Mouse (Mus musculus) gastrocnemius, postnatal 25 days (tissue): Measurements from ENCODE around the gene Mavs. TPM values are rescaled to one million over a fixed set of nuclear protein-coding genes. Genes with fewer than 3 reads are reported as not detected.

Experiments used
- DNase-seq: peaks from one replicate; pipeline ENCODE4 v3.0.0; 2022
- microRNA-seq, 2 experiments: library from miRNA; unstranded; fragments of <30 nt; microRNA quantifications; one replicate each; pipeline ENCODE4 v1.2.0; 2021; ENCODE audit warnings: borderline replicate concordance in 2 of 2
- total RNA-seq, 2 experiments: library from RNA; stranded (reverse); gene quantifications; 1 replicate in 1 of 2; 2 replicates in 1 of 2; pipeline ENCODE4 v1.2.3; 2021

Gene Mavs
- total RNA-seq, 2 experiments from 2014 or later = 40.5 to 47.4 TPM

DNA sequence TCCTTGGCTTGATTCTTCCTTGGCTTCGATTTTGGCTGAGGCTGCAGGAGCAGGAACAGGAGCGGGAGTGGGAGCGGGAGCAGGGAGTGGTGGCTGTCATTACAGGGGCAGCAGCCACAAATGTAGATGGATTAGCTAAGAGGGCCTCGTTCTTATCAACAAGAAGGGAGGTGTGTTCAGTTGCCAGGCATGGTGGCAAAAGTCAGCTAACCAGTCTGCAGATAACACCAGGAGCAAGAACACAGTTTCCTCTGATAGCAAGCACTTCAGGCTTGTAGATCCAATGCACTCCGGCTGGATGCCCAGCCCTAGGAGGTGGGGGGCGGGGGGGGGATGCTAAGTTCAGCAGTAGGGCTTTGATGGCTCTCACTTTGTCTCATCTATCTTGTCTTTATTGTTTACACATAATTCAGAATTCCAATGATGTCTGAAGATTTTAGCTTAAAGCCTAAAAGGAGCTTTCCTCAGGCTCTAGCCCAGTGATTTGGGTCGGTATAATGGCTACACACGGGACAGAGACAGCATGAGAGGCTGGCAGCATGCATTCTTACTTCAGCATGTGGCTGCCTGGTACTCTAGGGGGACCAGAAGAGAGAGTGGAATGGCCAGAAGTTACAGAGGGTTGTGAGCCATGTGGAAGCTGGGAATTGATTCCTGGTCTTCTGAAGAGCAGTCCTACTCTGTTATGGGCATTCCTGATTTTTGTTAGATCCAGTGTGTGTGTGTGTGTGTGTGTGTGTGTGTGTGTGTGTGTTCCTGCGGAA is 26.9 kb downstream of the Mavs start:
- DNase-seq = no peak

DNA sequence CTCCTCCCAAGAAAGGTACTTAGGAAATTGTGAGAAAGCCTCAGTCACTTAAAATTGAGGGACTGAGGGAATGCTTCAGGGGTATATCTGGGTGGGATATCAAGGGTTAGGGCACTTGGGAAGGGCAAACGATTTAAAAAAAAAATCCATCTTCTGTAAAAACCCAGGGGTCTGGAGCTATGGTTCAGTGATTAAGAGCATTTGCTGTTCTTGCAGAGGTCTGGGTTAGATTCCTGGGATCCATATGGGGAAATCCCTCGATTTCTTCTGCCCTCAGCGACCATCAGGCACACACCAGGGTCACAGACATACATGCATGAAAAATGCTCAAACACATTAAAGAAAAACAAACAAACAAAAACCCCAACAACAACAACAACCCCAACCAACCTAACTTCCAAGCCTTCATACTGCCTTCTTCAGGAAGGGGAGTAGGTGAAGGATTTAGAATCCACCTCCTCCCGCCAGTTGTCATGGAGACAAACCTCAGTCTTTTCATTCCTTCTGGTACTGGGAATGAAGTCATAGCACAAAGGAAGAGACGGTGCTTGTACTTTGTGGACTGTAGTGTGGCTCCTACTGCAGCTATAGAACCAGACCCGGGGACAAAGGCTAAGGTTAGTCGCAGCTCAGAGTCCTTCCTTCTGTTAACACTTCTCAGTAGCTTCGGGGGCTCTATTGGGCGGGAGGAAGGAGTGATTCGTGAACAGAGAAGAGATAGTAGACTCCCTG is 27.8 kb downstream of the Mavs start:
- no peak for DNase-seq

DNA sequence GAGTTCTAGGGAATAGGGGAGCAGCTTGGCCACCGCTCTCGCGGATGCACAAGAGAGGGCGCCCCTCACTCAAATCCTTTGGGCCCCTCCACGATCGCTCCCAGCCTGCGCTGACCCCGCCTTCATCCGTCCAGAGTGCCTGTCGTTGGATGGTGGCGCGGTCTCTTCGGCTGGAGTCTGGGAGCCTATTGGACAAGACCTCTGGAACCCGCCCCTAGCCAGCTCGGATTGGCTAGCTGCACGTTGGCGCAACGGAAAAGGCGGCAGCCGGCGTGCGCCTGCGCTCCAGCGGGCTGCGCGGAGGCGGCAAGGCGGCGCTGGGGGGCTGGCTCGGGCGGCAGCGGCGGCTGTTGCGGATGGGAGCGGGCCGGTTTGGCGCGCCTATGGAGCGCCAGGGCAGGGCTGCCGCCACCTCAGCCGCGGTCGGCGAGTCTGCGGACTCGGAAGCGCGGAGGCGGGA is 28.4 kb downstream of the Mavs start, which contains the start of gene Pank2:
TSS of gene Pank2 (plus strand) at position 283 of the 460 bp plus-strand sequence.
- DNase-seq = peak; percentile 98

DNA sequence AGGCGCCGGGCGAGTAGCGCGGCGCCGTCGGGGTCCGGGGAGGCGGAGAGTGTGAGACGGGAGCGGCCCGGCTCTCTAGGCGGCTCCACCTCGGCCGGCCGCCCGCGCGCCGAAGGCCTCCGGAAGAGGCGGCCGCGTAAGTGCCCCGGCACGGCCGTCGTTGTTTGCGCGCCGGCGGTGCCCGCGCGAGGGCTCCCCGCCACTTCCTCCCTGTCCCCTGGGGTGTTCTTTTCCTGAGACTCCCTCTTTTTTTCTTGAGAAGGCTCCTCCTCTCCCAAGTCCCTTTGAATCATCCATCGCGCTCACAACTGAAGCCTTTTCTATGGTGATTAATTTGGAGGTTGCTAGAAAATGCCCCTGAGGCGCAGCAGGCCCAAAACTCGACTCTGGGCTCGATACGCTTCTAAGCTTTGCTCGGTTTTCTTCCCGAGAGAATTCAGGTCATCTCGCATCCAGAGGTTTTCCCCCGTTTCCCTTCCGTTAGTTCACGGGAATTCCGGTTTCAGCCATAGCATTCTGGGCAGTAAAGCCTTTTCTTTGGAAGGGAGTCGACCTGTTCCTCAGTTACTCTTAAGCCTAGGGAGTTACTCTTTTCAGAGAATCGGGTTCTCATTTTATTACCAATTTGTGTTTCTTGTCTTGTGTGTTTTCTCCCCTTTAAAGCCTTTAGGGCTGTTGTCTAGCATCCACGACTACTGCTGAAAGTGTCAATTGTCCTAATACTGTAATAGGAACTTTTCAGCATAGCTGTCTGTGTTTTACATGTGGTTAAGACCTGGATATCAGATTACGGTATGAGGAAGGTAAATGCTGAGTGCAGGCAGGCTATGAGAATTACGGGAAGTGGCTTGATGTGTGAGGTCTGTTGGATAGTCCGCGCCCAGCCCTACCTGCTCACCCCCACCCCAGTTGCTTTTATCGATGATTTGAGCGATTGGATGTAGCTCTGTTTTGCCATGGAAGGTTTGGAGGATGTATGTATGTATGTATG is 29.1 kb downstream of the Mavs start:
- no peak for DNase-seq

DNA sequence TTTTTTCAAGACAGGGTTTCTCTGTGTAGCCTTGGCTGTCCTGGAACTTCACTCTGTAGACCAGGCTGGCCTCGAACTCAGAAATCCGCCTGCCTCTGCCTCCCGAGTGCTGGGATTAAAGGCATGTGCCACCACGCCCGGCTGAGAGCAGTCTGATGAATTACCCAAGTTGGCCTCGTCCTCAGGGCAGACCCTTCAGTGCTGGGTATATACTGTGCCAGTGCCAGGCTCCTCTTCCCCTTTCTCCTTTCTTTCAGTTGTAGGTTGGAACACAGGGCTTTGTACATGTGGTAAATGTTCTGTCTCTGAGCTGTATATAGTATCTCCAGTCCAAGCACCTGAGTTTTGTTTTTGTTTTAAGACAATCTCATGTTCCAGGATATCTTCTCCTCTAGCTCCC is 30.2 kb downstream of the Mavs start:
- DNase-seq = no peak

DNA sequence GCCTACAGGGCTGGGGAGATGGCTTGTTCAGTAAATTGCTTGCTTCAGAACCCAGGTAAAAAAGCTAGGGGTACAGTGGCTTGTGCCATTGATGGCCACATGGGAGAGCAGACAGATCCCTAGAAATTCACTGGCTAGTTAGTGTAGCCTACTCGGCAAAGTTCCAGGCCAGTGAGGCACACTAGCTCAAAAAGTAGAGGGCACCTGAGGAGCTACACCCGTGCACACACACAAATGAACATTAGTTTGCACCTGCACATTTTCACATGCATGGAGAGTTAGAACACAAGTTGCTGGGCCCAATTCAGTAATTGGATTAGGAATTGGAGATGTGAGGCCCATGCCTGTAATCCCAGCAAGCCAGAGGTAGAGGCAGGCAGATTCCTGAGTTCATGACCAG is 31.2 kb downstream of the Mavs start:
- DNase-seq = no peak

DNA sequence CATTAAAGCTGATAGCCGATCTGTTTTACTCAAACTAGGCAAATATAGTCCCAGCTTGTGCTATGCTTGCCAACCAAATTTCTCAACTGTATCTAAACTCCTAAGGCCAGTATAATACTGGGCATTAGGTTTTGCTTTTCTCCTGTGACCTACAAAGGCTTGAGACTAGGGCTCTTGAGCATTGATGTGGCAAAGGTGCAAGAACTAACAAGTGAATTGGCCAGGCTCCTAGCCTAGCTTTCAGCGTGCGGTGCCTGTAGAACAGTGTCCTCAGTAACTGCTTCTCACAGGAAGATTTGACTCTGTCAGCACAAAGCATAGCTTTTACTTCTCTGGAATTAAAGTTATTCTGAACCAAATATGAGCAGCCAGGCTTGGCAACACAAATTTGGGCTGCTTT is 41.6 kb downstream of the Mavs start:
- no peak for DNase-seq

DNA sequence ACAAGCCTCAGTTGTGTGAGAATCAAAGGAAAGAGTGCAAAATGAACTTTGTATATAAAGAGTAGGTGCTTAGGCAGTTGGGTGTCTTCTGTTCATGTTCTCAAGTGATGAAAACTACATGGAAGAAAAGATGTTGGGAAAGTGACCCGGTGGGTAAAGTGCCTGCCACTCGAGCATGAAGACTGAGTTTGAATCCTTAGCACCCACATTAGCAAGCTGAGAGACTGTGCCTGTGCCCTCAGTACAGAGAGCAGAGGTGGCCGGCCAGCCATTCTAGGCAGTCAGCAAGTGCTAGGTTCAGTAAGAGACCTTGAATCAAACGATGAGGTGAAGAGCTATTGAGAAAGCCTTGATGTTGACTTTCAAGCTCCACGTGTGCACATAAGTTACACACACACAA is 42.9 kb downstream of the Mavs start:
- no peak for DNase-seq

DNA sequence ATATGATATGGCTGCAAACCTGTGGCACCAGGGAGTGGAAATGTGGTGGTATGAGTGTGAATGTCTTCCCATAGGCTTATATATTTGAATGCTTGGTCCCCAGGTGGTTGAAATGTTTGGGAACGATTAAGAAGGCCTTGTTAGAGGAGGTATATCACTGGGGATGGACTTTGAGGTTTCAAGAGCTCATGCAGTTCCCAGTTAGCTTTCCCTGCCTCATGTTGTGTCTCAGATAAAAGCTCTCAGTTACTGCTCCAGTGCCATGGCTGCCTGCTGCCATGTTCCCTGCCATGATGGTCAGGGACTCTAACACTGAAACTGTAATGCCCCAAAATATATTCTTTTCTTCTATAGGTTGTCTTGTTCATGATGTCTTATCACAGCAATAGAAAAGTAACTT is 47.7 kb downstream of the Mavs start:
- DNase-seq = no peak

DNA sequence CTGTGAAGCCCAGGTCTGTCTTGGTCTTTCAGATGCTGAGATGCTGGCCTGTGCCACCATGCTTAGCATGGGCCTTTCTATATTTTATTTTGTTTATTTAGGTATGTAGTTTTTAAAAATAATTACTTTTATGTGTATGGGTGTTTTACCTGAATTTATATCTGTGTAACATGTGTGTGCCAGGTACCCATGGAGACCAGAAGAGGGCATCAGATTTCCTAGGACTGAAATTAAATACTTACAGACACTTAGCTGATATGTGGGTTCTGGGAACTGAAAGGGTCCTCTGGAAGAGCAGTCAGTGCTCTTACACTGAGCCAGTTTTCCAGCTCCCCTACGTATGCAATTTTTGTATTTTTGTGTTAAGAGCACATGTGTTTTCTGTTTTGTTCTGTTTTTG is 52.4 kb downstream of the Mavs start:
- DNase-seq = no peak

DNA sequence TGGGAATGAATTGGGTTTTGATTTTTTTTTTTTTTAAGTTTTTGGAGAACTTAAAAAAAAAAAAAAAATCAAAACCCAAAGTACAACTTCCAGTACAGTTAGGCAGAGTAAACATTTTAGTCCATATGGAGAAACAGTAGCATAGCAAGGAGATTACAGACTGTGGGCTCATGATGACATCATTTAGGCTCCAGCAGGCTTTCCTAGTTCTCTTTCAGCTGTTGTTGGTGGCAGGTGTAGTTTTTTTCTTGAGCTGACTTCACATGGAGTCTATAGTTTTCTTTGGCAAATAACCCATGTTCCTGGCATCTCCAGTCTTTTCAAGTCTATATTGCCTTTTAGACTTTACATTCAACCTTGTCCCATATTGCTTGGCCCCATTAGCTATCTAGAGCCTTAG is 56.8 kb downstream of the Mavs start:
- no peak for DNase-seq

DNA sequence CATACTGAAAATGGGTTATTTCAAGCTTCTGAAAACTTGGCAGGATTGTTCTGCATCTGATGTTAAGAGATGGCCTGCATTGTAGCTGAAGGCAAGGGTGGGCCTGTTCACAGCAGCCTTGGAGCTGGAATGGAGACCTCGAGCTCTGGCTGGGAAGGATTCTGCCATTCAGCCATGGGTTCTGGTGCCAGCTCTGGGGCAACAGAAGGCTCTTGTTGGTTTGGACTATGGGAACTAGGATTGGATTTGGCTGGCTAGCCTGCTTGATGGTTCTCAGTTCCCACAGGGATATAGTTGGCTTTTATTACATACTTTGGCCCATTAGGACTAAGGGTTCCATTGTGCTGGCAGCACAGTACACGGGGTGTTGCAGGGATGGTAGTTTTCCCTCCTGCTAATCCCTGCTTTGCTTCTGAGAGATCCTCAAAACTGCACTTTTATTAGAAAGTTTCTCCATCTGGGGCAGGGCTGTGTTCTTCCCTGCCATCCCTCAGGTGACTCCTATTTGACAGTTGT is 62.9 kb downstream of the Mavs start:
- DNase-seq = no peak

Small RNAs within 50 kb of the gene (microRNA-seq; reads per million reads assigned to microRNA genes)
- 8.1 to 10.1 reads per million in 2 experiments for gene Mir103-2

Other genes starting within 250 kb of the Mavs start
- gene Gfra4, start 191.0 kb upstream of the Mavs start, total RNA-seq = 1 to 10 TPM; 1.8 to 3.2 TPM
- 1 to 10 TPM; 1.7 to 4.7 TPM for gene Adam33, start 170.2 kb upstream of the Mavs start, total RNA-seq
- gene Siglec1, start 147.3 kb upstream of the Mavs start, total RNA-seq = 1 to 10 TPM in 1 of 2 experiments, under 1 TPM in 1; 0.64 to 1.2 TPM
- gene Hspa12b, start 106.8 kb upstream of the Mavs start, total RNA-seq = 10 to 100 TPM; 14.5 to 16.6 TPM
- not detected for gene Gm11037, start 100.6 kb upstream of the Mavs start, total RNA-seq
- 1 to 10 TPM; 3.3 to 6.6 TPM for gene 1700037H04Rik, start 74.0 kb upstream of the Mavs start, total RNA-seq
- gene Cenpb, start 54.0 kb upstream of the Mavs start, total RNA-seq = 10 to 100 TPM; 58.9 to 61.8 TPM
- 1 to 10 TPM; 1.5 to 4.8 TPM for gene Cdc25b, start 47.1 kb upstream of the Mavs start, total RNA-seq
- 1 to 10 TPM; 1.9 to 2.1 TPM for gene Spef1, start 46.8 kb upstream of the Mavs start, total RNA-seq
- gene Ap5s1, start 27.0 kb upstream of the Mavs start, total RNA-seq = 10 to 100 TPM; 18.2 to 20.1 TPM
- gene Pank2, start 28.4 kb downstream of the Mavs start, total RNA-seq = 10 to 100 TPM; 22.5 to 26.4 TPM
- gene Rnf24, start 118.8 kb downstream of the Mavs start, total RNA-seq = 1 to 10 TPM in 1 of 2 experiments, under 1 TPM in 1; 0.82 to 1.6 TPM